Mouse (Mus musculus) embryonic facial prominence, embryonic 13.5 days (tissue): ENCODE measurements around the gene Slc25a53. TPM values are rescaled to one million over a fixed set of nuclear protein-coding genes. Genes with fewer than 3 reads are reported as not detected.
"Not testable (repeated sequence)": the region's sequence is repeated elsewhere in the genome, so short reads cannot be mapped to it uniquely, and the experiment has no call there.

Experiments used
- ATAC-seq: fragments of 200-750 bp; cut with Nextera tagmentation; 2 replicates; pipeline ENCODE4 v1.8.0; 2017; ENCODE audit warnings: low read depth; ENCODE audit not compliant: insufficient number of reproducible peaks, insufficient read depth, low FRiP score, low TSS enrichment
- H3K27ac ChIP-seq: fragments of 300-500 bp; sonication (generic); 2 replicates; pipeline ENCODE4 v1.5.1; 2015; ENCODE audit warnings: moderate library complexity, mild to moderate bottlenecking, inconsistent platforms
- H3K27me3 ChIP-seq: fragments of 300-500 bp; sonication (generic); 2 replicates; pipeline ENCODE4 v1.6.1; 2015; ENCODE audit warnings: mild to moderate bottlenecking, inconsistent platforms
- H3K36me3 ChIP-seq: fragments of 300-500 bp; sonication (generic); 2 replicates; pipeline ENCODE4 v1.6.1; 2015; ENCODE audit warnings: mild to moderate bottlenecking, inconsistent platforms
- H3K4me1 ChIP-seq: fragments of 300-500 bp; sonication (generic); 2 replicates; pipeline ENCODE4 v1.6.1; 2015; ENCODE audit warnings: inconsistent platforms
- H3K4me2 ChIP-seq: fragments of 300-500 bp; sonication (generic); 2 replicates; pipeline ENCODE4 v1.6.1; 2015; ENCODE audit warnings: moderate library complexity, mild to moderate bottlenecking, inconsistent platforms
- H3K4me3 ChIP-seq: fragments of 300-500 bp; sonication (generic); 2 replicates; pipeline ENCODE4 v1.5.1; 2015; ENCODE audit warnings: mild to moderate bottlenecking, inconsistent platforms
- H3K9ac ChIP-seq: fragments of 300-500 bp; sonication (generic); 2 replicates; pipeline ENCODE4 v1.6.1; 2015; ENCODE audit warnings: mild to moderate bottlenecking, inconsistent platforms
- H3K9me3 ChIP-seq: fragments of 300-500 bp; sonication (generic); 2 replicates; pipeline ENCODE4 v1.6.1; 2016; ENCODE audit warnings: inconsistent platforms
- WGBS: fragments of 180-500 bp; shearing (Covaris S2); methylation state at CpG from one replicate; pipeline ENCODE4 v1.1.7; 2015; ENCODE audit warnings: mixed read lengths; 5-methylcytosine and 5-hydroxymethylcytosine counted together
- polyA plus RNA-seq: library from polyadenylated mRNA; unstranded; fragments of >200 nt; fragmentation: Nextera tagmentation; extraction: Ambion mirVana; gene quantifications from 2 replicates; pipeline ENCODE4 v1.2.1, GENCODE M21; 2015

The Slc25a53 gene
- polyA plus RNA-seq, 1 experiment from 2014 or later, result 14.4 TPM

- no peaks in the 10 kb centered on the region for H3K9me3 ChIP-seq
- H3K9ac ChIP-seq, result no peak overlapping the region
- H3K4me1 ChIP-seq, result no peaks in the 10 kb centered on the region
- ATAC-seq, result no peak
- no peak overlapping the region for H3K4me2 ChIP-seq
- 56% methylated on average over 6 of the region's 6 CpGs for WGBS
- H3K27ac ChIP-seq, result no peak overlapping the region
- no peaks in the 10 kb centered on the region for H3K27me3 ChIP-seq
- H3K36me3 ChIP-seq, result no peaks in the 10 kb centered on the region
- no peak overlapping the region for H3K4me3 ChIP-seq
These were observed 22.9 kb downstream of the Slc25a53 start for GRCm38 (mm10) chrX:137015099-137015709.

GRCm38 (mm10) chrX:136996256-136996655, 41.8 kb downstream of the Slc25a53 start:
- no peak overlapping the region for H3K9ac ChIP-seq
- ATAC-seq, result no peak
- H3K36me3 ChIP-seq, result no peaks in the 10 kb centered on the region
- 85% methylated on average over 2 of the region's 2 CpGs for WGBS
- H3K9me3 ChIP-seq, result no peaks in the 10 kb centered on the region
- peaks cover 36% of the 10 kb centered on the region for H3K27me3 ChIP-seq
- H3K27ac ChIP-seq, result no peak overlapping the region
- H3K4me2 ChIP-seq, result no peak overlapping the region
- H3K4me3 ChIP-seq, result no peak overlapping the region
- H3K4me1 ChIP-seq, result no peaks in the 10 kb centered on the region

GRCm38 (mm10) chrX:136993641-136994040, 44.5 kb downstream of the Slc25a53 start:
- no peaks in the 10 kb centered on the region for H3K4me1 ChIP-seq
- 34% methylated on average over 14 of the region's 14 CpGs for WGBS
- H3K4me3 ChIP-seq, result peak overlapping the region; percentile 48
- H3K27ac ChIP-seq, result no peak overlapping the region
- peak overlapping the region; percentile 62 for H3K4me2 ChIP-seq
- H3K27me3 ChIP-seq, result peaks cover 41% of the 10 kb centered on the region
- peak overlapping the region; percentile 64 for H3K9ac ChIP-seq
- no peak for ATAC-seq
- no peaks in the 10 kb centered on the region for H3K36me3 ChIP-seq
- H3K9me3 ChIP-seq, result no peaks in the 10 kb centered on the region

GRCm38 (mm10) chrX:136992978-136993547, 45.0 kb downstream of the Slc25a53 start, which contains the start of gene Zcchc18:
Zcchc18 (plus strand) TSS chrX:136993155.
- peak within 1 kb of the TSS; percentile 62 for H3K4me2 ChIP-seq
- H3K27me3 ChIP-seq, result peaks cover 41% of the 10 kb centered on the region
- H3K9ac ChIP-seq, result peak within 1 kb of the TSS; percentile 64
- no peaks in the 10 kb centered on the region for H3K4me1 ChIP-seq
- 24% methylated on average over 26 of the region's 26 CpGs for WGBS
- ATAC-seq, result peak; percentile 90
- H3K27ac ChIP-seq, result no peak within 1 kb of the TSS
- H3K9me3 ChIP-seq, result no peaks in the 10 kb centered on the region
- H3K4me3 ChIP-seq, result peak within 1 kb of the TSS; percentile 48
- no peaks in the 10 kb centered on the region for H3K36me3 ChIP-seq

GRCm38 (mm10) chrX:136992191-136992965, 45.7 kb downstream of the Slc25a53 start:
- 25% methylated on average over 19 of the region's 19 CpGs for WGBS
- Histone ChIP-seq H3K9ac (peak overlapping the region; percentile 64), H3K4me1 (no peaks in the 10 kb centered on the region), H3K27ac (no peak overlapping the region), H3K4me2 (peak overlapping the region; percentile 62), H3K4me3 (peak overlapping the region; percentile 48), H3K36me3 (no peaks in the 10 kb centered on the region), H3K27me3 (peaks cover 39% of the 10 kb centered on the region), H3K9me3 (no peaks in the 10 kb centered on the region)
- ATAC-seq, result no peak

- H3K4me3 ChIP-seq, result no peak overlapping the region
- H3K9ac ChIP-seq, result no peak overlapping the region
- peaks cover 37% of the 10 kb centered on the region for H3K27me3 ChIP-seq
- no peak overlapping the region for H3K27ac ChIP-seq
- ATAC-seq, result no peak
- H3K36me3 ChIP-seq, result no peaks in the 10 kb centered on the region
- H3K4me2 ChIP-seq, result no peak overlapping the region
- 64% methylated on average over 2 of the region's 2 CpGs for WGBS
- no peaks in the 10 kb centered on the region for H3K4me1 ChIP-seq
- H3K9me3 ChIP-seq, result no peaks in the 10 kb centered on the region
These were observed 46.8 kb downstream of the Slc25a53 start for GRCm38 (mm10) chrX:136991274-136991673.

GRCm38 (mm10) chrX:136986039-136986438, 52.1 kb downstream of the Slc25a53 start:
- no peaks in the 10 kb centered on the region for H3K36me3 ChIP-seq
- H3K9me3 ChIP-seq, result no peaks in the 10 kb centered on the region
- no peaks in the 10 kb centered on the region for H3K4me1 ChIP-seq
- H3K4me3 ChIP-seq, result no peak overlapping the region
- no peak overlapping the region for H3K4me2 ChIP-seq
- H3K27ac ChIP-seq, result no peak overlapping the region
- no peak for ATAC-seq
- H3K9ac ChIP-seq, result no peak overlapping the region
- H3K27me3 ChIP-seq, result peaks cover 3% of the 10 kb centered on the region; the same call in 1 of the 2 replicates

- no peak for ATAC-seq
- Histone ChIP-seq H3K4me2 (no peak overlapping the region), H3K9ac (no peak overlapping the region), H3K36me3 (no peaks in the 10 kb centered on the region), H3K27ac (no peak overlapping the region), H3K4me1 (no peaks in the 10 kb centered on the region), H3K27me3 (no peaks in the 10 kb centered on the region; the same call in 1 of the 2 replicates), H3K4me3 (no peak overlapping the region), H3K9me3 (no peaks in the 10 kb centered on the region)
These were observed 59.5 kb downstream of the Slc25a53 start for GRCm38 (mm10) chrX:136978616-136979015.

- peak within 1 kb of the TSS; percentile 57 for H3K4me2 ChIP-seq
- no peak within 1 kb of the TSS for H3K27ac ChIP-seq
- no peaks in the 10 kb centered on the region; the same call in 1 of the 2 replicates for H3K27me3 ChIP-seq
- H3K36me3 ChIP-seq, result no peaks in the 10 kb centered on the region
- peak within 1 kb of the TSS; percentile 52 for H3K4me3 ChIP-seq
- no peaks in the 10 kb centered on the region for H3K9me3 ChIP-seq
- no peaks in the 10 kb centered on the region for H3K4me1 ChIP-seq
- ATAC-seq, result peak; percentile 99
- H3K9ac ChIP-seq, result peak within 1 kb of the TSS; percentile 65
- WGBS, result 31% methylated on average over 15 of the region's 15 CpGs
These were observed 61.5 kb downstream of the Slc25a53 start, which contains the start of the genes Tmsb15l and Tmsb15b1 for GRCm38 (mm10) chrX:136976424-136977084. Tmsb15l (minus strand) TSS chrX:136976869. Tmsb15b1 (minus strand) TSS chrX:136976874.

GRCm38 (mm10) chrX:136975397-136975796, 62.7 kb downstream of the Slc25a53 start, which contains the start of gene Tmsb15b2:
Tmsb15b2 (minus strand) TSS chrX:136975497.
- Histone ChIP-seq H3K4me3 (peak within 1 kb of the TSS; percentile 52), H3K4me2 (peak within 1 kb of the TSS; percentile 57), H3K9ac (peak within 1 kb of the TSS; percentile 65)
- H3K27ac ChIP-seq, H3K9me3 ChIP-seq, ATAC-seq, H3K4me1 ChIP-seq, H3K27me3 ChIP-seq, H3K36me3 ChIP-seq: not testable (repeated sequence)
- 81% methylated on average over 6 of the region's 6 CpGs for WGBS

GRCm38 (mm10) chrX:136959688-136960087, 78.4 kb downstream of the Slc25a53 start:
- H3K27me3 ChIP-seq, result no peaks in the 10 kb centered on the region
- no peak for ATAC-seq
- no peak overlapping the region for H3K4me2 ChIP-seq
- no peaks in the 10 kb centered on the region for H3K4me1 ChIP-seq
- H3K9me3 ChIP-seq, result no peaks in the 10 kb centered on the region
- no peaks in the 10 kb centered on the region for H3K36me3 ChIP-seq
- 27% methylated on average over 2 of the region's 2 CpGs for WGBS
- no peak overlapping the region for H3K9ac ChIP-seq
- H3K27ac ChIP-seq, result no peak overlapping the region
- no peak overlapping the region for H3K4me3 ChIP-seq
